Mouse (Mus musculus) Patski (cell line): Measurements from ENCODE around the gene Zcchc4. TPM values are rescaled to one million over a fixed set of nuclear protein-coding genes. Genes with fewer than 3 reads are reported as not detected.

Experiments used
- ATAC-seq: fragments of 100-300 bp; one replicate; pipeline ENCODE4 v1.8.0; 2021
- CTCF ChIA-PET: fragments of 350-600 bp; sonication (Branson Sonifier 250); formaldehyde crosslinking; loops from one replicate; lab custom pipeline; 2022; ENCODE audit warnings: inconsistent platforms; lab: Charles Lee
- POLR2A ChIA-PET: fragments of 350-600 bp; sonication (Branson Sonifier 250); formaldehyde crosslinking; loops from one replicate; lab custom pipeline; 2022; ENCODE audit warnings: antibody characterized with exemption, inconsistent platforms; lab: Charles Lee
- DNase-seq: peaks from one replicate; pipeline ENCODE4 v3.0.0-alpha.2; 2011; ENCODE audit warnings: low read depth, low spot score
- H3K27me3 ChIP-seq: fragments of 371-371 bp; one replicate; pipeline ENCODE4 v1.5.1; 2021
- CTCF ChIP-seq: fragments of 100-300 bp; IDR thresholded peaks from one replicate; pipeline ENCODE4 v1.5.1; 2021
- in situ Hi-C: fragments of 300-500 bp; cut with MboI; formaldehyde crosslinking; loops from 3 replicates; pipeline ENCODE4 v1.11.1; 2018; ENCODE audit warnings: low pct_unique_long_range_greater_than_20kb, mixed read lengths
- polyA plus RNA-seq: library from polyadenylated mRNA; unstranded; gene quantifications from one replicate; pipeline ENCODE4 v1.2.3, GENCODE M21; 2021

The Zcchc4 gene
- polyA plus RNA-seq = 19.6 TPM

- CTCF ChIA-PET = interaction anchor here (0.9 to 1.2 kb wide), 4 partner anchors 11 to 21 kb away, joined by 3 to 4 read pairs (median 4); no protein-coding TSS in a partner anchor
- ATAC-seq = no peak
- peak; percentile 34 for DNase-seq
- TF ChIP-seq CTCF = no peak
- in situ Hi-C loops = no loop called here
- POLR2A ChIA-PET = interaction anchor here (1.5 kb wide), 1 partner anchor 25 kb away, joined by 4 read pairs; no protein-coding TSS in a partner anchor
- H3K27me3 ChIP-seq = no peaks in the 10 kb centered on the region
Measured at GRCm38 (mm10) chr5:52775237-52775636, at the start of gene Zcchc4. Zcchc4 (plus strand) TSS chr5:52775409.

- POLR2A ChIA-PET = no interaction called here
- CTCF ChIA-PET = no interaction called here
- in situ Hi-C loops = no loop called here
- DNase-seq (no peak), ATAC-seq (no peak)
- no peak for TF ChIP-seq CTCF
- peaks cover 21% of the 10 kb centered on the region for H3K27me3 ChIP-seq
Measured at GRCm38 (mm10) chr5:52727747-52728146, 47.5 kb upstream of the Zcchc4 start.

- in situ Hi-C loops = no loop called here
- no peak for TF ChIP-seq CTCF
- ATAC-seq (no peak), DNase-seq (no peak)
- peaks cover 26% of the 10 kb centered on the region for H3K27me3 ChIP-seq
- CTCF ChIA-PET = no interaction called here
- POLR2A ChIA-PET = interaction anchor here (0.8 kb wide), 1 partner anchor 216 kb away, joined by 3 read pairs; no protein-coding TSS in a partner anchor
Measured at GRCm38 (mm10) chr5:52732811-52733210, 42.4 kb upstream of the Zcchc4 start.

GRCm38 (mm10) chr5:52736046-52736445 is 39.2 kb upstream of the Zcchc4 start:
- ATAC-seq (no peak), DNase-seq (no peak)
- ChIA-PET POLR2A (no interaction called here), CTCF (interaction anchor here (1.7 kb wide), 1 partner anchor 10 kb away, joined by 3 read pairs; no protein-coding TSS in a partner anchor)
- in situ Hi-C loops = no loop called here
- peaks cover 38% of the 10 kb centered on the region for H3K27me3 ChIP-seq
- TF ChIP-seq CTCF = no peak

- TF ChIP-seq CTCF = no peak
- peaks cover 32% of the 10 kb centered on the region for H3K27me3 ChIP-seq
- ChIA-PET POLR2A (no interaction called here), CTCF (no interaction called here)
- in situ Hi-C loops = no loop called here
- no peak for DNase-seq
- peak; percentile 68 for ATAC-seq
Measured at GRCm38 (mm10) chr5:52741391-52742111, 33.7 kb upstream of the Zcchc4 start, which contains the start of gene Pi4k2b. Pi4k2b (plus strand) TSS chr5:52741574.

GRCm38 (mm10) chr5:52742112-52742813 is 32.9 kb upstream of the Zcchc4 start:
- TF ChIP-seq CTCF = peak; percentile 76
- peaks cover 32% of the 10 kb centered on the region for H3K27me3 ChIP-seq
- peak; percentile 65 for ATAC-seq
- in situ Hi-C loops = no loop called here
- CTCF ChIA-PET = interaction anchor here (1.0 to 1.4 kb wide), 4 partner anchors 8 to 12 kb away, joined by 3 to 4 read pairs (median 3); no protein-coding TSS in a partner anchor
- POLR2A ChIA-PET = no interaction called here
- DNase-seq = no peak

- ATAC-seq (no peak), DNase-seq (no peak)
- in situ Hi-C loops = no loop called here
- H3K27me3 ChIP-seq = peaks cover 31% of the 10 kb centered on the region
- POLR2A ChIA-PET = no interaction called here
- CTCF ChIA-PET = interaction anchor here (1.0 to 1.4 kb wide), 5 partner anchors 8 to 62 kb away, joined by 3 to 4 read pairs (median 3); no protein-coding TSS in a partner anchor
- no peak for TF ChIP-seq CTCF
Measured at GRCm38 (mm10) chr5:52743231-52743630, 32.0 kb upstream of the Zcchc4 start.

GRCm38 (mm10) chr5:52746920-52747319 is 28.3 kb upstream of the Zcchc4 start:
- no peak for TF ChIP-seq CTCF
- DNase-seq (no peak), ATAC-seq (no peak)
- CTCF ChIA-PET = no interaction called here
- peaks cover 6% of the 10 kb centered on the region for H3K27me3 ChIP-seq
- POLR2A ChIA-PET = no interaction called here
- in situ Hi-C loops = no loop called here

GRCm38 (mm10) chr5:52748732-52749131 is 26.5 kb upstream of the Zcchc4 start:
- in situ Hi-C loops = no loop called here
- ChIA-PET POLR2A (no interaction called here), CTCF (no interaction called here)
- no peak for TF ChIP-seq CTCF
- peaks cover 16% of the 10 kb centered on the region for H3K27me3 ChIP-seq
- DNase-seq (no peak), ATAC-seq (no peak)

- CTCF ChIA-PET = interaction anchor here (1.0 to 2.6 kb wide), 4 partner anchors 11 to 72 kb away, joined by 3 to 9 read pairs (median 4); no protein-coding TSS in a partner anchor
- POLR2A ChIA-PET = no interaction called here
- TF ChIP-seq CTCF = no peak
- DNase-seq (no peak), ATAC-seq (no peak)
- peaks cover 14% of the 10 kb centered on the region for H3K27me3 ChIP-seq
- in situ Hi-C loops = no loop called here
Measured at GRCm38 (mm10) chr5:52753146-52753545, 22.1 kb upstream of the Zcchc4 start.

- CTCF ChIA-PET = interaction anchor here (0.8 to 2.6 kb wide), 5 partner anchors 11 to 25 kb away, joined by 3 to 9 read pairs (median 3); no protein-coding TSS in a partner anchor
Measured at GRCm38 (mm10) chr5:52754196-52754595, 21.0 kb upstream of the Zcchc4 start.

More at GRCm38 (mm10) chr5:52754196-52754595, 21.0 kb upstream of the Zcchc4 start:
- no peak for ATAC-seq
- in situ Hi-C loops = no loop called here
- POLR2A ChIA-PET = interaction anchor here (0.6 kb wide), 1 partner anchor 1198 kb away, joined by 3 read pairs; no protein-coding TSS in a partner anchor
- peaks cover 14% of the 10 kb centered on the region for H3K27me3 ChIP-seq
- no peak for TF ChIP-seq CTCF
- no peak for DNase-seq
